Mouse (Mus musculus) hindbrain, embryonic 16.5 days (tissue): ENCODE measurements around the gene Usp20. TPM values are rescaled to one million over a fixed set of nuclear protein-coding genes. Genes with fewer than 3 reads are reported as not detected.

Experiments used
- ATAC-seq: fragments of 200-750 bp; cut with Nextera tagmentation; 2 replicates; pipeline ENCODE4 v1.8.0; 2017; ENCODE audit warnings: moderate TSS enrichment, moderate library complexity
- H3K27ac ChIP-seq: fragments of 300-500 bp; sonication (generic); 2 replicates; pipeline ENCODE4 v1.5.1; 2014; ENCODE audit warnings: low read depth, mild to moderate bottlenecking, control low read depth, low read length, moderate library complexity
- H3K27me3 ChIP-seq: fragments of 300-500 bp; sonication (generic); replicated peaks from 2 replicates; pipeline ENCODE4 v1.6.1; 2014; ENCODE audit warnings: low read length; ENCODE audit not compliant: control insufficient read depth, insufficient read depth
- H3K36me3 ChIP-seq: fragments of 300-500 bp; sonication (generic); 2 replicates; pipeline ENCODE4 v1.6.1; 2014; ENCODE audit warnings: mild to moderate bottlenecking, low read length, moderate library complexity, mixed read lengths; ENCODE audit not compliant: control insufficient read depth, insufficient read depth
- H3K4me1 ChIP-seq: fragments of 300-500 bp; sonication (generic); 2 replicates; pipeline ENCODE4 v1.6.1; 2014; ENCODE audit warnings: low read depth, low read length; ENCODE audit not compliant: control insufficient read depth, insufficient read depth
- H3K4me2 ChIP-seq: fragments of 300-500 bp; sonication (generic); 2 replicates; pipeline ENCODE4 v1.6.1; 2014; ENCODE audit warnings: mild to moderate bottlenecking, low read length, control low read depth, moderate library complexity
- H3K4me3 ChIP-seq: fragments of 300-500 bp; sonication (generic); 2 replicates; pipeline ENCODE4 v1.5.1; 2014; ENCODE audit warnings: mild to moderate bottlenecking, low read length, control low read depth, moderate library complexity
- H3K9ac ChIP-seq: fragments of 300-500 bp; sonication (generic); 2 replicates; pipeline ENCODE4 v1.6.1; 2014; ENCODE audit warnings: low read depth, mild to moderate bottlenecking, control low read depth, low read length, moderate library complexity
- H3K9me3 ChIP-seq: fragments of 300-500 bp; sonication (generic); 2 replicates; pipeline ENCODE4 v1.6.1; 2014; ENCODE audit warnings: mild to moderate bottlenecking, low read length, moderate library complexity; ENCODE audit not compliant: control insufficient read depth
- WGBS: fragments of 180-500 bp; shearing (Covaris S2); extraction: QIAGEN DNeasy Blood & Tissue Kit; methylation state at CpG from one replicate; pipeline ENCODE4 v1.1.7; 2014; 5-methylcytosine and 5-hydroxymethylcytosine counted together
- polyA plus RNA-seq: library from polyadenylated mRNA; unstranded; fragments of >200 nt; fragmentation: Nextera tagmentation; extraction: Ambion mirVana; gene quantifications from 2 replicates; pipeline ENCODE4 v1.2.1, GENCODE M21; 2015

Usp20 gene
- polyA plus RNA-seq, 1 experiment from 2014 or later: 42.9 TPM

GRCm38 (mm10) chr2:31024618-31025370 is 42.7 kb downstream of the Usp20 start:
- Histone ChIP-seq H3K4me2 (no peak overlapping the region), H3K4me3 (no peak overlapping the region), H3K27ac (no peak overlapping the region), H3K9me3 (no peaks in the 10 kb centered on the region), H3K4me1 (no peaks in the 10 kb centered on the region), H3K36me3 (peaks cover 24% of the 10 kb centered on the region), H3K9ac (no peak overlapping the region), H3K27me3 (no peaks in the 10 kb centered on the region)
- ATAC-seq: no peak
- WGBS: 25% methylated on average over 5 of the region's 5 CpGs

- Histone ChIP-seq H3K4me2 (no peak overlapping the region), H3K9ac (no peak overlapping the region), H3K4me3 (no peak overlapping the region), H3K27ac (no peak overlapping the region), H3K4me1 (no peaks in the 10 kb centered on the region), H3K9me3 (no peaks in the 10 kb centered on the region), H3K36me3 (peaks cover 21% of the 10 kb centered on the region), H3K27me3 (no peaks in the 10 kb centered on the region)
- no peak for ATAC-seq
- 86% methylated on average over 3 of the region's 3 CpGs for WGBS
Measured at GRCm38 (mm10) chr2:31025458-31025857, 43.4 kb downstream of the Usp20 start.

- H3K27ac ChIP-seq: no peak overlapping the region
- H3K9me3 ChIP-seq: no peaks in the 10 kb centered on the region
- no peak overlapping the region for H3K4me2 ChIP-seq
- peaks cover 16% of the 10 kb centered on the region for H3K36me3 ChIP-seq
- H3K9ac ChIP-seq: no peak overlapping the region
- WGBS: 76% methylated on average over 8 of the region's 8 CpGs
- no peaks in the 10 kb centered on the region for H3K27me3 ChIP-seq
- ATAC-seq: no peak
- H3K4me1 ChIP-seq: no peaks in the 10 kb centered on the region
- no peak overlapping the region for H3K4me3 ChIP-seq
Measured at GRCm38 (mm10) chr2:31026642-31027041, 44.6 kb downstream of the Usp20 start.

- Histone ChIP-seq H3K36me3 (peaks cover 43% of the 10 kb centered on the region), H3K4me1 (no peaks in the 10 kb centered on the region), H3K9ac (no peak overlapping the region), H3K27me3 (no peaks in the 10 kb centered on the region), H3K4me3 (no peak overlapping the region), H3K9me3 (no peaks in the 10 kb centered on the region), H3K4me2 (no peak overlapping the region), H3K27ac (no peak overlapping the region)
- WGBS: 98% methylated on average over 7 of the region's 7 CpGs
- ATAC-seq: no peak
Measured at GRCm38 (mm10) chr2:31031972-31032371, 49.9 kb downstream of the Usp20 start.

GRCm38 (mm10) chr2:31036811-31037210 is 54.7 kb downstream of the Usp20 start:
- Histone ChIP-seq H3K9ac (no peak overlapping the region), H3K4me3 (no peak overlapping the region), H3K4me1 (no peaks in the 10 kb centered on the region), H3K27ac (no peak overlapping the region), H3K9me3 (no peaks in the 10 kb centered on the region), H3K4me2 (no peak overlapping the region), H3K27me3 (no peaks in the 10 kb centered on the region), H3K36me3 (peaks cover 45% of the 10 kb centered on the region)
- 92% methylated on average over 6 of the region's 6 CpGs for WGBS
- ATAC-seq: no peak

- no peak overlapping the region for H3K4me2 ChIP-seq
- WGBS: 99% methylated on average over 3 of the region's 3 CpGs
- H3K4me3 ChIP-seq: no peak overlapping the region
- H3K27me3 ChIP-seq: no peaks in the 10 kb centered on the region
- H3K27ac ChIP-seq: no peak overlapping the region
- H3K9ac ChIP-seq: no peak overlapping the region
- H3K9me3 ChIP-seq: no peaks in the 10 kb centered on the region
- no peak for ATAC-seq
- H3K4me1 ChIP-seq: no peaks in the 10 kb centered on the region
- peaks cover 31% of the 10 kb centered on the region for H3K36me3 ChIP-seq
Measured at GRCm38 (mm10) chr2:31040043-31040442, 58.0 kb downstream of the Usp20 start.

- 80% methylated on average over 3 of the region's 3 CpGs for WGBS
- peaks cover 33% of the 10 kb centered on the region for H3K36me3 ChIP-seq
Measured at GRCm38 (mm10) chr2:31040487-31040886, 58.4 kb downstream of the Usp20 start.

GRCm38 (mm10) chr2:31041386-31041785 is 59.3 kb downstream of the Usp20 start:
- WGBS: 92% methylated on average over 6 of the region's 6 CpGs
- Histone ChIP-seq H3K4me3 (no peak overlapping the region), H3K36me3 (peaks cover 30% of the 10 kb centered on the region), H3K27me3 (no peaks in the 10 kb centered on the region), H3K9me3 (no peaks in the 10 kb centered on the region), H3K4me1 (no peaks in the 10 kb centered on the region), H3K27ac (no peak overlapping the region), H3K4me2 (no peak overlapping the region), H3K9ac (no peak overlapping the region)
- ATAC-seq: no peak

More at GRCm38 (mm10) chr2:31040487-31040886, 58.4 kb downstream of the Usp20 start:
- no peaks in the 10 kb centered on the region for H3K9me3 ChIP-seq
- no peak overlapping the region for H3K9ac ChIP-seq
- no peaks in the 10 kb centered on the region for H3K4me1 ChIP-seq
- no peak overlapping the region for H3K4me3 ChIP-seq
- no peak overlapping the region for H3K27ac ChIP-seq
- H3K27me3 ChIP-seq: no peaks in the 10 kb centered on the region
- H3K4me2 ChIP-seq: no peak overlapping the region
- ATAC-seq: no peak

GRCm38 (mm10) chr2:31042881-31043280 is 60.8 kb downstream of the Usp20 start:
- WGBS: 95% methylated on average over 6 of the region's 6 CpGs
- H3K4me3 ChIP-seq: no peak overlapping the region
- ATAC-seq: no peak
- no peaks in the 10 kb centered on the region for H3K9me3 ChIP-seq
- H3K27me3 ChIP-seq: no peaks in the 10 kb centered on the region
- no peak overlapping the region for H3K4me2 ChIP-seq
- H3K4me1 ChIP-seq: no peaks in the 10 kb centered on the region
- H3K36me3 ChIP-seq: peaks cover 29% of the 10 kb centered on the region
- no peak overlapping the region for H3K9ac ChIP-seq
- H3K27ac ChIP-seq: no peak overlapping the region
